Mouse (Mus musculus): ENCODE results near the gene Zfp472. TPM values are rescaled to one million over a fixed set of nuclear protein-coding genes. Genes with fewer than 3 reads are reported as not detected.

The Zfp472 gene
- 15.1 and 15.5 TPM in 2 replicates for total RNA-seq (2017)

GRCm38 (mm10) chr17:32965623-32966290, at the start of gene Zfp472:
Gene Zfp472, plus strand, starts transcription at chr17:32965814.
- ATAC-seq (ENCODE audit: extremely low read depth, insufficient number of reproducible peaks, low FRiP score, poor library complexity, severe bottlenecking) = peak; percentile 98

GRCm38 (mm10) chr17:32916075-32916474, 49.5 kb upstream of the Zfp472 start:
- no peak for ATAC-seq (ENCODE audit: extremely low read depth, insufficient number of reproducible peaks, low FRiP score, poor library complexity, severe bottlenecking)

- ATAC-seq (ENCODE audit: extremely low read depth, insufficient number of reproducible peaks, low FRiP score, poor library complexity, severe bottlenecking) = no peak
Observed at GRCm38 (mm10) chr17:32917131-32917530, 48.5 kb upstream of the Zfp472 start, which contains the start of gene Cyp4f14. Gene Cyp4f14, minus strand, starts transcription at chr17:32917342.

GRCm38 (mm10) chr17:32919123-32919522, 46.5 kb upstream of the Zfp472 start:
- ATAC-seq (ENCODE audit: extremely low read depth, insufficient number of reproducible peaks, low FRiP score, poor library complexity, severe bottlenecking) = no peak

- no peak for ATAC-seq (ENCODE audit: extremely low read depth, insufficient number of reproducible peaks, low FRiP score, poor library complexity, severe bottlenecking)
Observed at GRCm38 (mm10) chr17:32923681-32924080, 41.9 kb upstream of the Zfp472 start.

GRCm38 (mm10) chr17:32924658-32925312, 40.8 kb upstream of the Zfp472 start:
- peak; percentile 76 for ATAC-seq (ENCODE audit: extremely low read depth, insufficient number of reproducible peaks, low FRiP score, poor library complexity, severe bottlenecking)

GRCm38 (mm10) chr17:32927803-32928202, 37.8 kb upstream of the Zfp472 start:
- ATAC-seq (ENCODE audit: extremely low read depth, insufficient number of reproducible peaks, low FRiP score, poor library complexity, severe bottlenecking) = no peak

- ATAC-seq (ENCODE audit: extremely low read depth, insufficient number of reproducible peaks, low FRiP score, poor library complexity, severe bottlenecking) = no peak
Observed at GRCm38 (mm10) chr17:32939831-32940230, 25.8 kb upstream of the Zfp472 start.

GRCm38 (mm10) chr17:32943661-32944060, 22.0 kb upstream of the Zfp472 start:
- no peak for ATAC-seq (ENCODE audit: extremely low read depth, insufficient number of reproducible peaks, low FRiP score, poor library complexity, severe bottlenecking)

GRCm38 (mm10) chr17:32944402-32945035, 21.1 kb upstream of the Zfp472 start:
- ATAC-seq (ENCODE audit: extremely low read depth, insufficient number of reproducible peaks, low FRiP score, poor library complexity, severe bottlenecking) = no peak

- no peak for ATAC-seq (ENCODE audit: extremely low read depth, insufficient number of reproducible peaks, low FRiP score, poor library complexity, severe bottlenecking)
Observed at GRCm38 (mm10) chr17:32946716-32947115, 18.9 kb upstream of the Zfp472 start.

- ATAC-seq (ENCODE audit: extremely low read depth, insufficient number of reproducible peaks, low FRiP score, poor library complexity, severe bottlenecking) = peak; percentile 91
Observed at GRCm38 (mm10) chr17:32947215-32947914, 18.2 kb upstream of the Zfp472 start, which contains the start of gene Cyp4f13. Gene Cyp4f13, minus strand, starts transcription at chr17:32947402.

GRCm38 (mm10) chr17:32950136-32950535, 15.5 kb upstream of the Zfp472 start:
- no peak for ATAC-seq (ENCODE audit: extremely low read depth, insufficient number of reproducible peaks, low FRiP score, poor library complexity, severe bottlenecking)

GRCm38 (mm10) chr17:32951006-32951405, 14.6 kb upstream of the Zfp472 start:
- ATAC-seq (ENCODE audit: extremely low read depth, insufficient number of reproducible peaks, low FRiP score, poor library complexity, severe bottlenecking) = no peak

GRCm38 (mm10) chr17:32951441-32951840, 14.2 kb upstream of the Zfp472 start:
- peak; percentile 57; the same call in 1 of the 2 replicates for ATAC-seq (ENCODE audit: extremely low read depth, insufficient number of reproducible peaks, low FRiP score, poor library complexity, severe bottlenecking)

- no peak for ATAC-seq (ENCODE audit: extremely low read depth, insufficient number of reproducible peaks, low FRiP score, poor library complexity, severe bottlenecking)
Observed at GRCm38 (mm10) chr17:32965253-32965622, 376 bp upstream of the Zfp472 start.

GRCm38 (mm10) chr17:32981361-32981760, 15.7 kb downstream of the Zfp472 start:
- ATAC-seq (ENCODE audit: extremely low read depth, insufficient number of reproducible peaks, low FRiP score, poor library complexity, severe bottlenecking) = no peak

GRCm38 (mm10) chr17:32986301-32986700, 20.7 kb downstream of the Zfp472 start:
- no peak for ATAC-seq (ENCODE audit: extremely low read depth, insufficient number of reproducible peaks, low FRiP score, poor library complexity, severe bottlenecking)

GRCm38 (mm10) chr17:32991965-32992698, 26.5 kb downstream of the Zfp472 start:
- ATAC-seq (ENCODE audit: extremely low read depth, insufficient number of reproducible peaks, low FRiP score, poor library complexity, severe bottlenecking) = no peak

Measured in neutrophil, adult 5-6 weeks (primary cell).